Mouse (Mus musculus) hindbrain, embryonic 14.5 days (tissue): ENCODE measurements around the gene Klhl29. TPM values are rescaled to one million over a fixed set of nuclear protein-coding genes. Genes with fewer than 3 reads are reported as not detected.

Source experiments
- ATAC-seq: fragments of 200-750 bp; cut with Nextera tagmentation; 2 replicates; pipeline ENCODE4 v1.8.0; 2017; ENCODE audit warnings: moderate number of reproducible peaks, mild to moderate bottlenecking, moderate TSS enrichment, moderate library complexity; ENCODE audit not compliant: low FRiP score
- DNase-seq: peaks from one replicate; pipeline ENCODE4 v3.0.0-alpha.2; 2015; ENCODE audit warnings: low spot score
- H3K27ac ChIP-seq: fragments of 300-500 bp; sonication (generic); 2 replicates; pipeline ENCODE4 v1.5.1; 2014; ENCODE audit warnings: mild to moderate bottlenecking, moderate library complexity
- H3K27me3 ChIP-seq: fragments of 300-500 bp; sonication (generic); 2 replicates; pipeline ENCODE4 v1.6.1; 2014; ENCODE audit warnings: mild to moderate bottlenecking, low read length, mixed read lengths; ENCODE audit not compliant: control insufficient read depth, insufficient read depth
- H3K36me3 ChIP-seq: fragments of 300-500 bp; sonication (generic); replicated peaks from 2 replicates; pipeline ENCODE4 v1.6.1; 2014; ENCODE audit not compliant: control insufficient read depth, insufficient read depth
- H3K4me1 ChIP-seq: fragments of 300-500 bp; sonication (generic); replicated peaks from 2 replicates; pipeline ENCODE4 v1.6.1; 2014; ENCODE audit warnings: antibody characterized with exemption, low read length, mixed read lengths; ENCODE audit not compliant: control insufficient read depth, insufficient read depth
- H3K4me2 ChIP-seq: fragments of 300-500 bp; sonication (generic); replicated peaks from 2 replicates; pipeline ENCODE4 v1.6.1; 2014; ENCODE audit warnings: mild to moderate bottlenecking, moderate library complexity
- H3K4me3 ChIP-seq: fragments of 300-500 bp; sonication (generic); replicated peaks from 2 replicates; pipeline ENCODE4 v1.5.1; 2014; ENCODE audit warnings: mild to moderate bottlenecking, low read length
- H3K9ac ChIP-seq: fragments of 300-500 bp; sonication (generic); 2 replicates; pipeline ENCODE4 v1.6.1; 2014
- H3K9me3 ChIP-seq: fragments of 300-500 bp; sonication (generic); 2 replicates; pipeline ENCODE4 v1.6.1; 2016; ENCODE audit warnings: low read length; ENCODE audit not compliant: control insufficient read depth
- WGBS: fragments of 180-500 bp; shearing (Covaris S2); extraction: QIAGEN DNeasy Blood & Tissue Kit; methylation state at CpG from one replicate; pipeline ENCODE4 v1.1.7; 2014; 5-methylcytosine and 5-hydroxymethylcytosine counted together
- polyA plus RNA-seq: library from polyadenylated mRNA; unstranded; fragments of >200 nt; fragmentation: Nextera tagmentation; extraction: Ambion mirVana; gene quantifications from 2 replicates; pipeline ENCODE4 v1.2.1, GENCODE M21; 2014

The Klhl29 gene
- polyA plus RNA-seq, result 8.7 and 9.2 TPM in 2 replicates

GRCm38 (mm10) chr12:5375616-5376461 lies at the start of gene Klhl29:
Klhl29 (minus strand) TSS chr12:5375682.
- peak within 1 kb of the TSS; percentile 70 for H3K4me2 ChIP-seq
- whole genome bisulfite sequencing, result 1% methylated on average over 58 of the region's 66 CpGs
- ATAC-seq, result peak; percentile 94

GRCm38 (mm10) chr12:5425276-5425675 lies 49.8 kb upstream of the Klhl29 start:
- no peaks in the 10 kb centered on the region for H3K36me3 ChIP-seq
- DNase-seq (no peak), ATAC-seq (no peak)
- H3K4me2 ChIP-seq, result no peak overlapping the region
- H3K4me1 ChIP-seq, result no peaks in the 10 kb centered on the region
- H3K4me3 ChIP-seq, result no peak overlapping the region
- H3K27me3 ChIP-seq, result no peaks in the 10 kb centered on the region
- H3K9ac ChIP-seq, result no peak overlapping the region
- H3K9me3 ChIP-seq, result no peaks in the 10 kb centered on the region
- 70% methylated on average over 4 of the region's 4 CpGs for WGBS
- no peak overlapping the region for H3K27ac ChIP-seq

More at GRCm38 (mm10) chr12:5375616-5376461, at the start of gene Klhl29:
- Histone ChIP-seq H3K27ac (peak within 1 kb of the TSS; percentile 95), H3K9me3 (no peaks in the 10 kb centered on the region), H3K4me1 (peaks cover 14% of the 10 kb centered on the region), H3K27me3 (no peaks in the 10 kb centered on the region), H3K9ac (peak within 1 kb of the TSS; percentile 96), H3K36me3 (no peaks in the 10 kb centered on the region), H3K4me3 (peak within 1 kb of the TSS; percentile 87)
- peak; percentile 87 for DNase-seq

- peak overlapping the region; percentile 44; the same call in 1 of the 2 replicates for H3K27ac ChIP-seq
- H3K4me3 ChIP-seq, result no peak overlapping the region
- H3K4me1 ChIP-seq, result peaks cover 12% of the 10 kb centered on the region; the same call in 1 of the 2 replicates
- H3K9ac ChIP-seq, result peak overlapping the region; percentile 17; the same call in 1 of the 2 replicates
- no peaks in the 10 kb centered on the region for H3K36me3 ChIP-seq
- H3K9me3 ChIP-seq, result no peaks in the 10 kb centered on the region
- DNase-seq (no peak), ATAC-seq (no peak)
- peak overlapping the region; percentile 25; the same call in 1 of the 2 replicates for H3K4me2 ChIP-seq
- no peaks in the 10 kb centered on the region for H3K27me3 ChIP-seq
- 19% methylated on average over 3 of the region's 3 CpGs for WGBS
Observed at GRCm38 (mm10) chr12:5415806-5416205, 40.3 kb upstream of the Klhl29 start.

- ATAC-seq, result no peak
- no peak overlapping the region for H3K4me3 ChIP-seq
- DNase-seq, result no peak
Observed at GRCm38 (mm10) chr12:5413976-5414375, 38.5 kb upstream of the Klhl29 start.

GRCm38 (mm10) chr12:5411761-5412537 lies 36.5 kb upstream of the Klhl29 start:
- no peak overlapping the region for H3K9ac ChIP-seq
- H3K4me2 ChIP-seq, result no peak overlapping the region
- no peaks in the 10 kb centered on the region for H3K9me3 ChIP-seq
- DNase-seq (no peak), ATAC-seq (no peak)
- no peak overlapping the region for H3K27ac ChIP-seq
- no peak overlapping the region for H3K4me3 ChIP-seq
- H3K27me3 ChIP-seq, result no peaks in the 10 kb centered on the region
- 81% methylated on average over 13 of the region's 13 CpGs for WGBS
- H3K4me1 ChIP-seq, result peaks cover 15% of the 10 kb centered on the region; the same call in 1 of the 2 replicates
- no peaks in the 10 kb centered on the region for H3K36me3 ChIP-seq

More at GRCm38 (mm10) chr12:5413976-5414375, 38.5 kb upstream of the Klhl29 start:
- Histone ChIP-seq H3K27me3 (no peaks in the 10 kb centered on the region), H3K4me2 (no peak overlapping the region), H3K4me1 (peaks cover 15% of the 10 kb centered on the region; the same call in 1 of the 2 replicates), H3K36me3 (no peaks in the 10 kb centered on the region), H3K27ac (no peak overlapping the region), H3K9ac (no peak overlapping the region), H3K9me3 (no peaks in the 10 kb centered on the region)

- Histone ChIP-seq H3K9ac (no peak overlapping the region), H3K36me3 (no peaks in the 10 kb centered on the region), H3K4me3 (no peak overlapping the region), H3K4me2 (no peak overlapping the region), H3K27me3 (no peaks in the 10 kb centered on the region), H3K4me1 (peaks cover 15% of the 10 kb centered on the region; the same call in 1 of the 2 replicates), H3K9me3 (no peaks in the 10 kb centered on the region), H3K27ac (no peak overlapping the region)
- ATAC-seq (no peak), DNase-seq (no peak)
- WGBS, result 74% methylated on average over 4 of the region's 4 CpGs
Observed at GRCm38 (mm10) chr12:5411346-5411745, 35.9 kb upstream of the Klhl29 start.

- Histone ChIP-seq H3K27me3 (no peaks in the 10 kb centered on the region), H3K4me2 (peak overlapping the region; percentile 35), H3K36me3 (no peaks in the 10 kb centered on the region), H3K4me3 (no peak overlapping the region), H3K9me3 (no peaks in the 10 kb centered on the region), H3K4me1 (peaks cover 13% of the 10 kb centered on the region; the same call in 1 of the 2 replicates), H3K27ac (no peak overlapping the region), H3K9ac (no peak overlapping the region)
- peak; percentile 91 for ATAC-seq
- peak; percentile 98 for DNase-seq
- WGBS, result 7% methylated on average over 16 of the region's 16 CpGs
Observed at GRCm38 (mm10) chr12:5410391-5411115, 35.1 kb upstream of the Klhl29 start.

GRCm38 (mm10) chr12:5407175-5407574 lies 31.7 kb upstream of the Klhl29 start:
- Histone ChIP-seq H3K4me2 (no peak overlapping the region), H3K4me3 (no peak overlapping the region), H3K27ac (no peak overlapping the region), H3K9me3 (no peaks in the 10 kb centered on the region), H3K27me3 (no peaks in the 10 kb centered on the region), H3K9ac (no peak overlapping the region), H3K36me3 (no peaks in the 10 kb centered on the region), H3K4me1 (0 out of 2 replicates have a peak, but pooled peaks cover 9% of the 10 kb centered on the region)
- WGBS, result 62% methylated on average over 8 of the region's 8 CpGs
- no peak for ATAC-seq
- DNase-seq, result no peak
